Mouse (Mus musculus): ENCODE results near the gene Mcee. TPM values are rescaled to one million over a fixed set of nuclear protein-coding genes. Genes with fewer than 3 reads are reported as not detected.

Gene Mcee
- polyA plus RNA-seq, 1 experiment, result 69.6 TPM

GRCm38 (mm10) chr7:64402452-64402851, 10.0 kb downstream of the Mcee start:
- no peak overlapping the region for H3K4me3 ChIP-seq (ENCODE audit: insufficient read depth, low read length)
- TF ChIP-seq POLR2A (IDR thresholded peaks at IDR 0.05; ENCODE audit: borderline replicate concordance, low read depth, low read length), result no peak
- TF ChIP-seq CTCF (IDR thresholded peaks at IDR 0.05; ENCODE audit: low read depth, low read length), result no peak
- no peak overlapping the region for H3K27ac ChIP-seq (ENCODE audit: insufficient read depth, low read depth, low read length)
- H3K4me1 ChIP-seq (ENCODE audit: control insufficient read depth, insufficient read depth, low read length), result peaks cover 37% of the 10 kb centered on the region

- Histone ChIP-seq H3K27ac (ENCODE audit: insufficient read depth, low read depth, low read length) (no peak overlapping the region), H3K4me3 (ENCODE audit: insufficient read depth, low read length) (no peak overlapping the region), H3K4me1 (ENCODE audit: control insufficient read depth, insufficient read depth, low read length) (peaks cover 33% of the 10 kb centered on the region)
- TF ChIP-seq POLR2A (IDR thresholded peaks at IDR 0.05; ENCODE audit: borderline replicate concordance, low read depth, low read length), result no peak
- no peak for TF ChIP-seq CTCF (IDR thresholded peaks at IDR 0.05; ENCODE audit: low read depth, low read length)
These were observed 11.6 kb downstream of the Mcee start for GRCm38 (mm10) chr7:64403989-64404388.

DNA sequence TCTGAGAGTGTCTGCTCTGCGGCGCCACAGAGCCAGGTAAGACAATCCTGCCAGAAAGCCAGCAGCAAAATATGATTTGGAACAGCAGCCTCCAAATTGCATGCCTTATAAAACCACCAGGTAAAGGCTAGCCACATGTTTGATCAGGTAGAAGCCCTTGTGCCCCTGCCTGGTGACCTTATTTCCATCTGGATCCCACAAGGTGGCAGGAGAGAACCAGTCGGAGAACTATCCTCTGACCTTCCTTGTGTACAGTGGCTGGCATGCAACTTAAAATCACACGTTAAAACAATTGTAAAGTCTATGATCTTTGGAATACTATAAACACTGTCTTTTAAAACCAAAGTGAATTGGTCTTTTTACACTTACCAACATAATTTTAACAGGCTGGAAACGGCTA, 32.5 kb downstream of the Mcee start:
- no peak overlapping the region for H3K27ac ChIP-seq (ENCODE audit: insufficient read depth, low read depth, low read length)
- peaks cover 8% of the 10 kb centered on the region for H3K4me1 ChIP-seq (ENCODE audit: control insufficient read depth, insufficient read depth, low read length)
- no peak for TF ChIP-seq CTCF (IDR thresholded peaks at IDR 0.05; ENCODE audit: low read depth, low read length)
- no peak for TF ChIP-seq POLR2A (IDR thresholded peaks at IDR 0.05; ENCODE audit: borderline replicate concordance, low read depth, low read length)
- no peak overlapping the region for H3K4me3 ChIP-seq (ENCODE audit: insufficient read depth, low read length)

DNA sequence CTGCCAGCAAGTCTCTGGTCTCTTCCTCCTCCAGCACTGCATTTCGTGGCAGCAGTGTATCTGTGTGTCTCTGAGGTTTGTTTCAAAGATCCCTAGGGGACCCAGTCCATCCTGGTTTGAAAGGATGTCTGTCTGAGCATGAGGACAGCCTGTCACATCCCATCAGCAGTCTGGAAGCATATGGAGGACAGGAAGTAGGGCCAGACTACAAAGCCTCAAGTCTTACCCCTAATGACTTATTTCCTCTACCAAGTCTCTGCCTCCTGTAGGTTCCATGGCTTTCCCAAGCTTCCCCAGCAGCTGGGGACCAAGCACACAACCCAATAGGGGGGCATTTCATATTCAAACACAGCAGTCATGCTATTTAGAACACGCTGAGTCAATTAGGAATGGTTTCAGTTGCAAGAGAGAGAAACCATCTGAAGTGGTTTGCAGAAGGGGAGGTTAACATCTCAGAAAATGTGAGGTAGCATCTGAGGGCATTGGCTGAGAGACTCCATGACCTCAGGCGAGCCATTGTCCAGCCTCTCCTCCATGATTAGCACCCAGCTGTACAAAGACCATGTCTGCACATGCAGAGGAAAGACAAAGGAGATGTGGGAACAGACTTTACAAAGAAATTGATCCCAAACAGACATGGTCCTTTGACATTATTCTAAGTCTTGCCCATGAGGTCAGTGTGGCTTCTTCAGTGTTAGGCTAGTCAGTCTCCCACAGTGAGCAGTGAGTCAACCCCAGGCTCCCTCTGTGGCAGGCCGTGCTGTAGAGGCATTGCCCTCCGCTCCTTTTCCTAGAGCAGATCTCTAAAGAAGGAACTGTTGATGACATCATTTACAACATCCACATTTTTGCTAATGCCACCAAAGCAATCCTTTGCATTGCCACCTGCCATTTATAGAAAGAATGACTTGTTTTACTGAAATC, 47.5 kb downstream of the Mcee start:
- peaks cover 11% of the 10 kb centered on the region for H3K4me1 ChIP-seq (ENCODE audit: control insufficient read depth, insufficient read depth, low read length)
- no peak overlapping the region for H3K4me3 ChIP-seq (ENCODE audit: insufficient read depth, low read length)
- H3K27ac ChIP-seq (ENCODE audit: insufficient read depth, low read depth, low read length), result no peak overlapping the region
- no peak for TF ChIP-seq POLR2A (IDR thresholded peaks at IDR 0.05; ENCODE audit: borderline replicate concordance, low read depth, low read length)
- no peak for TF ChIP-seq CTCF (IDR thresholded peaks at IDR 0.05; ENCODE audit: low read depth, low read length)

- TF ChIP-seq POLR2A (IDR thresholded peaks at IDR 0.05; ENCODE audit: borderline replicate concordance, low read depth, low read length) (no peak), CTCF (IDR thresholded peaks at IDR 0.05; ENCODE audit: low read depth, low read length) (no peak)
- H3K27ac ChIP-seq (ENCODE audit: insufficient read depth, low read depth, low read length), result no peak overlapping the region
These were observed 48.1 kb downstream of the Mcee start for GRCm38 (mm10) chr7:64440519-64440918.

GRCm38 (mm10) chr7:64450631-64451030, 58.2 kb downstream of the Mcee start:
- TF ChIP-seq POLR2A (IDR thresholded peaks at IDR 0.05; ENCODE audit: borderline replicate concordance, low read depth, low read length) (no peak), CTCF (IDR thresholded peaks at IDR 0.05; ENCODE audit: low read depth, low read length) (no peak)
- Histone ChIP-seq H3K4me3 (ENCODE audit: insufficient read depth, low read length) (no peak overlapping the region), H3K4me1 (ENCODE audit: control insufficient read depth, insufficient read depth, low read length) (no peaks in the 10 kb centered on the region), H3K27ac (ENCODE audit: insufficient read depth, low read depth, low read length) (no peak overlapping the region)

More at GRCm38 (mm10) chr7:64440519-64440918, 48.1 kb downstream of the Mcee start:
- no peak overlapping the region for H3K4me3 ChIP-seq (ENCODE audit: insufficient read depth, low read length)
- peaks cover 11% of the 10 kb centered on the region for H3K4me1 ChIP-seq (ENCODE audit: control insufficient read depth, insufficient read depth, low read length)

- H3K4me1 ChIP-seq (ENCODE audit: control insufficient read depth, insufficient read depth, low read length), result no peaks in the 10 kb centered on the region
- TF ChIP-seq POLR2A (IDR thresholded peaks at IDR 0.05; ENCODE audit: borderline replicate concordance, low read depth, low read length), result no peak
- TF ChIP-seq CTCF (IDR thresholded peaks at IDR 0.05; ENCODE audit: low read depth, low read length), result no peak
- no peak overlapping the region for H3K27ac ChIP-seq (ENCODE audit: insufficient read depth, low read depth, low read length)
- no peak overlapping the region for H3K4me3 ChIP-seq (ENCODE audit: insufficient read depth, low read length)
These were observed 59.0 kb downstream of the Mcee start for GRCm38 (mm10) chr7:64451441-64451840.

GRCm38 (mm10) chr7:64451861-64452382, 59.5 kb downstream of the Mcee start:
- TF ChIP-seq POLR2A (IDR thresholded peaks at IDR 0.05; ENCODE audit: borderline replicate concordance, low read depth, low read length), result no peak
- no peak for TF ChIP-seq CTCF (IDR thresholded peaks at IDR 0.05; ENCODE audit: low read depth, low read length)
- H3K4me3 ChIP-seq (ENCODE audit: insufficient read depth, low read length), result no peak overlapping the region
- H3K27ac ChIP-seq (ENCODE audit: insufficient read depth, low read depth, low read length), result no peak overlapping the region
- H3K4me1 ChIP-seq (ENCODE audit: control insufficient read depth, insufficient read depth, low read length), result no peaks in the 10 kb centered on the region

GRCm38 (mm10) chr7:64452471-64453222, 60.2 kb downstream of the Mcee start:
- TF ChIP-seq POLR2A (IDR thresholded peaks at IDR 0.05; ENCODE audit: borderline replicate concordance, low read depth, low read length) (no peak), CTCF (IDR thresholded peaks at IDR 0.05; ENCODE audit: low read depth, low read length) (no peak)
- H3K27ac ChIP-seq (ENCODE audit: insufficient read depth, low read depth, low read length), result no peak overlapping the region
- H3K4me3 ChIP-seq (ENCODE audit: insufficient read depth, low read length), result no peak overlapping the region
- H3K4me1 ChIP-seq (ENCODE audit: control insufficient read depth, insufficient read depth, low read length), result no peaks in the 10 kb centered on the region
